Mouse (Mus musculus) skeletal muscle tissue, postnatal 0 days (tissue): Measurements from ENCODE around the gene Doc2g. TPM values are rescaled to one million over a fixed set of nuclear protein-coding genes. Genes with fewer than 3 reads are reported as not detected.

Experiments
- polyA plus RNA-seq: library from polyadenylated mRNA; unstranded; fragments of >200 nt; fragmentation: Nextera tagmentation; extraction: Ambion mirVana; gene quantifications from 2 replicates; pipeline ENCODE4 v1.2.1, GENCODE M21; 2015

Doc2g gene
- 1.6 and 2.5 TPM in 2 replicates for polyA plus RNA-seq

DNA sequence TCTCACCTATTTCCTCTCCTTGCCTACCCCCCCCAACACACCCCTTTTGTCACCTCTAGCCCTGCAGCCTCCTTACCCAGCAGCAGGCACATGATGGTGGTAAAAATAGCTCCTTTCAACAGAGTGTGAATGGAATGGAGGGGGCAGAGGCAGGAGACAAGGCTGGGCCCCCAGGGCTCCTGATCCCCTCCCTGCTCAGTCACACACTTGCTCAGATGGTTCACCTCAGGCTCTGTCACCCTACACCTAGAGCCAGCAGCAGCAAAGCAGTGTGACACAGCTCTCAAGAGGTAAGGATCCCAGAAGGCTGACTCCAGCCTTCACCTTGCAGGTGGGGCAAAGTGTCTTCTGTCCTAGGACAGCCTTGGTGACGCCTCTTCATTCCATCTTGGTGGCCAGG is at the start of gene Doc2g:
Doc2g (plus strand) TSS at position 202 of the 400 bp plus-strand sequence.

DNA sequence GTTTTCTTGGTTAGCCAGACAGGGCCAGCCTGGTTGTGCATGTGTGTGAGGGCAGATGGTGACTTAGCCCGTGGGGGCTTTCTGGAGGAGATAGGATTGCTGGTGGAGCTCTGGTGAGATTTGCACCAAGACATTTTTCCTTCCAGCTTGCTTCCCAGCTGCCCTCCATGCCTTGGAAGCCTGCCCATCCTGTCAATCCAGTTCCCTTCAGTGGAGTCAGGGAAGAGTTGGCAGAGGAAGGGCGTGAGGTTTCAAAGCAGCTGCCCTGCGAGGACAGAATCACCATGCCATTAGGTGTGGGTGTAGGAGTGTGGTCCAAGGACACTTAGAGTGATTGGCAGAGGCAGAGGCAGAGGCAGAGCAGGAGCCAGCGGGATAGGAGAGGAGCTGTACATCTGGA is 44.6 kb upstream of the Doc2g start, which contains the start of gene Aldh3b3:
Aldh3b3 (plus strand) TSS at position 176 of the 400 bp plus-strand sequence.

DNA sequence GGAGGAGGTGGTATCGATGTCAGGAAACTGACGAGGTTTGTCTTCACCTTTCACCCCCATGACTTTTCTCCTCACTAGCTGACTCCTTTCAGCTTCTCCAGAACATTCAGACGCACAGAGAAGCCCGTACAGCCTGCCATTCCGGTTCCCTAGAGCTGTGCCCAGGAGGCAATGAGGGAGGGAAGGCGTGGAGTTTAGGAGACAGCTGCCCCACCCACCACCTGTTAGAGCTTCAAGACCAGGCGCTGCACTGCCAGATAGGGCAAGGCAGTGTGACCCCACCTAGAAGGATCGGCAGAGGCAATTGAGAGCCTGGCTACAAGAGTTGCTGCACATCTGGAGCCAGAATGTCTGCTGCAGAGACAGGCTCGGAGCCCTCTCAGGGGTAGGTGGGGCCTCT is 30.9 kb upstream of the Doc2g start, which contains the start of gene Aldh3b2:
Aldh3b2 (plus strand) TSS at position 100 of the 400 bp plus-strand sequence.

DNA sequence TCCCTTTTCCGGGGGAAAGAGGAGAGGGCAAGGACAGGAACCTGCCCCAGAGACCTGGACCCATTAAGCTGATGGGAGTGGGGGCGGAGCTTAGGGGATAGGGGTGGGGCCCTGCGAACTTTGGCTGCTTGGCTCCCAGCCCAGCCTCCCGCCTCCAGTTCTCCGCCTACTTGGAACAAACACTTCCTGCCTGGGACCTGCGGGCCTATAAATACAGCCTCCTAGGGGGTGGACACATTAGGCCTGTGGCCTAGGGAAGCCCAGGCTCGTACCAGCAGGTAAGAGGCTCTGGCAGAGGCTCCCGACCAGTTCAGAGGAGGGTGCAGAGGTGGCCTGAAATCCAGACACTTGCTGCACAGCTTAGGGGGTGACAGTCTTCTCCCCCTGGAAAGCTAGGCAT is 16.8 kb upstream of the Doc2g start, which contains the start of gene Acy3:
Acy3 (plus strand) TSS at position 237 of the 400 bp plus-strand sequence.

DNA sequence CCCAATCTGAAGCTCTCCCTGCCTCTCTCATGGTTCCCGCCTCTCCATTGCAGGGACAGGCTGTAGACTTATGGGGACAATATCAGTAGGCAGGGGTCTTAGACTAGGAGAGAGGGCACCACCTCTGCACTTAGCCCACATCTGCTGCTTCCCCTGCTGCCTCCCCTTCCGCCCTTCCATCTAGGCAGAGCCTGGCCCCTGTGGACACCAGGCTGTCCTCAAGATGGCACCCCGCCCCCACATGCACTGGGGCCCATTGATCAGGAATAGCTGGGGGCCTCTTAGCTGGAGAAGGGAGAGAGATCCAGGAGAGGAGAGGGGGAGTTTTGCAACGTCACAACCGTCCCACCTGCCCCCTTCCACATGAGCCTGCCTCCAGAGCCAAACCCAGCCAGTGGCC is 10.7 kb upstream of the Doc2g start, which contains the start of gene Tbx10:
Tbx10 (plus strand) TSS at position 337 of the 400 bp plus-strand sequence.

DNA sequence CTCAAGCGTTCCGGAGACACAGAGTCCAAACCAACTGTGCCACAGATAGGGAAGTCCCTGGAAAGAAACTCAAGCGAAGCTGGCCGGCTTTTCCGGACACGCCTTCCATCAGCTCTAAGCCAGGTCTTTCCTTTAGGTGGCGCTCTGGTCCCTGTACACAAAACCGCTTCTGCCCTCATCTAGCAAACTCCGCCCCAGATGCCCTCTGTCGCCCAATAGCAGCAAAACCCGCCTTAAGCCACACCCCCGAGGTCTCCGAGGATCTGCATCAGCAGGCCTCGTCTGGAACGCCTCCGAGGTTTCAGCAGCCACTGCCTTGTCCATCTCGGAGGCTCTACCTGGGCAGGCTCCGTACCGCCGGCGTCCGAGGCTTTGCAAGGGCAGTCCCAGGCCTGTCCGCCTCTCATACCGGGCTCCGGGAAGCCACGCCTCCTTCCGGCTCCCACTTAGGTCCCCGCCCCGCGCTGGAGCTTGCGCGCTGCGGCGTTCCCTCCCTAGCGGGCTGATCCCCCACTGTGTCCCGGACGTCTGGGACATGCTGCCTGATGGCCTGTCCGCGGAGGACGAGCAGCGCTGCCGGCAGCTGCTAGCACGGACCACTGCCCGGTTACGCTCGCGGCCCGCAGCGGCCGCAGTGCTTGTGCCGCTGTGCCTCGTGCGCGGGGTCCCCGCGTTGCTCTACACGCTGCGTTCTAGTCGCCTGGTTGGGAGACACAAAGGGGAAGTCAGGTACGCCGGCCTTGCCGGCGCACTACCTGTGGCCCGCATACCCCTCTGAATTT is 2.8 kb upstream of the Doc2g start, which contains the start of the genes Nudt8 and Gm49405:
Nudt8 (plus strand) TSS at position 462 of the 782 bp plus-strand sequence.
Gm49405 (plus strand) TSS at position 508 of the 782 bp plus-strand sequence.

DNA sequence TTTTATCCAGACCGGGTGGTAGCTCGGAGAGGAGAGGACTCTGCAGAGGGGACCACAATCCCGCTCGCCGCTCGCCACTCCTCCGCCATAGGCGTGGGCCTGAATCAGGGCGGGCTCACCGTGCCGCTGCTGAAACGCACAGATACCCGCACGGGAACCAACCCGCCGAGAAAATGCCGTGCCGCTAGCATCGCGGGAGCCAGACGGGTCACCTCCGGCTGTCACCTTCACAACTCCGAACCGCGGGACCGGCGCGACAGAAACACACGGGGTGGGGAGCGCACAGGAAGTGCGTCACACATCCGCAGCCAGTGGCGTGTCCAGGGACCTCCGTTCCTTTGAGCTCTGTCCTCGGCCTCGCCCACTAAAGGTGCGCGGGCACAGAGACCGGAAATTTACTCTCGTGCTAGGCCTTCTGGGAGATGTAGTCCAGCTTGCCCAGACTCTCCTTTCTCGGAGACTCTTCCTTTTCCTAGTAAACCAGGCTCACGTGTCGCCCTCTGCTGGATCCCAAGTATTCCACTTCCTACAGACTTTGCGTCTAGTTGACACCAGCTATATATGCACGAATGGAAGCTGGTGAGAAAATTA is 9.4 kb downstream of the Doc2g start, which contains the start of gene Ndufv1:
Ndufv1 (minus strand) TSS at position 375 of the 591 bp plus-strand sequence.

DNA sequence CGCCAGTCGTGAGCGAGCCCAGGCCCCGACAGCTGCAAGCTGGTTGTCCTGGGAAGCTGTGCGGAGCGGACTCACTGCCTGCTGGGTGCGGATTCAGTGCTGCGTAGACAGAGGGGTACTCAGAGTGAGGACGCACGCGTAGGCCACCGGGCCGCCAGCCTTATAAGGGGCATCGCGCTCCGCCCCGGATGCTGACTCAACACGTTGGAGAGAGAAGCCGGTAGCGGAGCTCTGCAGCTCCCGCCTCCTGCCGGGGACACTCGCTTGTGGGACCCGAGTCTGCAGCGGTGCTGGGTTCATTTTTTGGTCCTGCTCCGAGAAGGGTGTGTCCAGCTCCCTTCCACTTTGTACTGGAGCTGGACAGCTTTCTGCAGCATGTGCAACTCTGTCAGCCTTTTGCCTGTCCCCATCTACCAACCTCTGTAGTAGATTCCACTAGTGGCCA is 34.7 kb downstream of the Doc2g start, which contains the start of gene Gstp1:
Gstp1 (minus strand) TSS at position 198 of the 445 bp plus-strand sequence.

DNA sequence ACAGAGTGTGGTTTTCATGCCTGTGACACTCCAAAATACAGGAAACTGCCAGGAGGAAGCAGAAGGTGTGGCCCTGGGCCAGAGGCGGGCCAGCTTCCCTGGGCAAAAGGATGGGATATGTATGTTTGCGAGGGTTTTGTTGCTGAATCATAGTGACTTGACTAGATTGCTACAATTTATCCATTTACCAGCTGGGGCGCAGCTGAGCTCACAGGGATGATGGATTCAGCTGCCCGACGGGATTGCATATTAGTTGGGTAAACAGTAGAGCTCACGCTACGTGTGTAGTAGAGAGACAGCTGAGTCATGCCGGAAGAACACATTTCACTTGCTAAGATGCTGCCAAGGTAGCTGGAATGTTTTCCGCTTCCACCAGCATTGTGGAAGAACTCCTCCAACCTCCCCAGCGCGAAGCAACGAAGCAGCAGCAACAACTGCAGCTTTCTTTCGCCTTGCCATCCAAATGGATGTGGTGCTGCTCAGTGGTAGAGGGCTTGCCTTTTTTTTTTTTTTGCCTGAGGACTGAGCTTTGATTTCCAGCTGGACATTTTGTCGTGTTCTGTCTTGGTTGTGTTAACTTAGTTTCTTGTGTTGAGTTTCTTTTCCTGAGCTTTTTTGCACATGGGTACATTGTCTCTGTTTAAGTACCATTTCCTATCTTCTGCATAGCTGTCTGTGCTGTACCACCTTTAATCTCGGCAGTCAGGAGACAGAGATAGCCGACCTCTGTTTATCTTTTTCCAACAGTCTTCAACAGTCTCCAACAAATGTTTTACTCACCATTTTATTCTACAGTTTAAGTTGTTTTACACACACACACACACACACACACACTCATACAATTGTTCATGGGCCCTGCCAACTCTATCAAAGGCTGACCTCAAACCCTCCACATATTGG is 43.1 kb downstream of the Doc2g start, which contains the start of gene Gstp2:
Gstp2 (minus strand) TSS at position 58 of the 900 bp plus-strand sequence.

Other genes starting within 250 kb of the Doc2g start
- gene Kmt5b, start 235.9 kb upstream of the Doc2g start, polyA plus RNA-seq = 12.8 and 13.9 TPM in 2 replicates
- gene Chka, start 151.5 kb upstream of the Doc2g start, polyA plus RNA-seq = 7.9 and 9.6 TPM in 2 replicates
- 16.4 and 18.2 TPM in 2 replicates for gene Tcirg1, start 96.2 kb upstream of the Doc2g start, polyA plus RNA-seq
- 372 and 439 TPM in 2 replicates for gene Ndufs8, start 90.5 kb upstream of the Doc2g start, polyA plus RNA-seq
- 7.5 and 8.1 TPM in 2 replicates for gene Aldh3b1, start 73.5 kb upstream of the Doc2g start, polyA plus RNA-seq
- 20.6 and 25.5 TPM in 2 replicates for gene Unc93b1, start 68.1 kb upstream of the Doc2g start, polyA plus RNA-seq
- gene Aldh3b3, start 44.7 kb upstream of the Doc2g start, polyA plus RNA-seq = 0.35 TPM in 1 of 2 replicates, not detected in the other
- 1.0 and 9.9 TPM in 2 replicates for gene Aldh3b2, start 31.0 kb upstream of the Doc2g start, polyA plus RNA-seq
- 10.8 and 13.3 TPM in 2 replicates for gene Acy3, start 16.7 kb upstream of the Doc2g start, polyA plus RNA-seq
- gene Tbx10, start 10.6 kb upstream of the Doc2g start, polyA plus RNA-seq = not detected in 2 replicates
- 39.5 and 49.5 TPM in 2 replicates for gene Nudt8, start 2.7 kb upstream of the Doc2g start, polyA plus RNA-seq
- gene Gm49405, start 2.7 kb upstream of the Doc2g start, polyA plus RNA-seq = 0.94 and 1.1 TPM in 2 replicates
- gene Ndufv1, start 9.5 kb downstream of the Doc2g start, polyA plus RNA-seq = 413 and 450 TPM in 2 replicates
- gene Gstp1, start 34.7 kb downstream of the Doc2g start, polyA plus RNA-seq = 271 and 284 TPM in 2 replicates
- gene Gstp2, start 42.7 kb downstream of the Doc2g start, polyA plus RNA-seq = 11.0 and 11.1 TPM in 2 replicates
- 0.21 TPM in 1 of 2 replicates, not detected in the other for gene Gstp3, start 56.3 kb downstream of the Doc2g start, polyA plus RNA-seq
- 1.3 and 1.5 TPM in 2 replicates for gene Cabp2, start 78.3 kb downstream of the Doc2g start, polyA plus RNA-seq
- 38.7 and 45.9 TPM in 2 replicates for gene Cdk2ap2, start 93.9 kb downstream of the Doc2g start, polyA plus RNA-seq
- gene Pitpnm1, start 96.7 kb downstream of the Doc2g start, polyA plus RNA-seq = 3.8 and 5.2 TPM in 2 replicates
- 56.7 and 57.8 TPM in 2 replicates for gene Aip, start 122.5 kb downstream of the Doc2g start, polyA plus RNA-seq
- gene Gpr152, start 136.5 kb downstream of the Doc2g start, polyA plus RNA-seq = not detected in 2 replicates
- gene Cabp4, start 140.7 kb downstream of the Doc2g start, polyA plus RNA-seq = 0.14 and 1.5 TPM in 2 replicates
- 67.6 and 99.9 TPM in 2 replicates for gene Coro1b, start 145.3 kb downstream of the Doc2g start, polyA plus RNA-seq
- 2.1 and 2.3 TPM in 2 replicates for gene Ptprcap, start 150.3 kb downstream of the Doc2g start, polyA plus RNA-seq
- gene Rps6kb2, start 160.0 kb downstream of the Doc2g start, polyA plus RNA-seq = 42.6 and 42.9 TPM in 2 replicates
- gene Carns1, start 172.2 kb downstream of the Doc2g start, polyA plus RNA-seq = 16.9 and 20.7 TPM in 2 replicates
- gene Tbc1d10c, start 188.0 kb downstream of the Doc2g start, polyA plus RNA-seq = 5.1 and 6.7 TPM in 2 replicates
- gene Ppp1ca, start 188.8 kb downstream of the Doc2g start, polyA plus RNA-seq = 660 and 721 TPM in 2 replicates
- gene Rad9a, start 198.3 kb downstream of the Doc2g start, polyA plus RNA-seq = 10.2 and 10.8 TPM in 2 replicates
- 0.51 and 0.85 TPM in 2 replicates for gene Clcf1, start 210.9 kb downstream of the Doc2g start, polyA plus RNA-seq
- not detected in 2 replicates for gene AC109138.7, start 211.0 kb downstream of the Doc2g start, polyA plus RNA-seq
- gene Pold4, start 228.6 kb downstream of the Doc2g start, polyA plus RNA-seq = 35.0 and 37.0 TPM in 2 replicates